Mouse (Mus musculus) hindbrain, embryonic 16.5 days (tissue): ENCODE measurements around the gene Atp6v0b. TPM values are rescaled to one million over a fixed set of nuclear protein-coding genes. Genes with fewer than 3 reads are reported as not detected.
A peak's percentile ranks its signal among the peaks of the same experiment; 100 is the strongest.

Experiments
- ATAC-seq: fragments of 200-750 bp; cut with Nextera tagmentation; 2 replicates; pipeline ENCODE4 v1.8.0; 2017; ENCODE audit warnings: moderate TSS enrichment, moderate library complexity
- H3K27ac ChIP-seq: fragments of 300-500 bp; sonication (generic); 2 replicates; pipeline ENCODE4 v1.5.1; 2014; ENCODE audit warnings: low read depth, mild to moderate bottlenecking, control low read depth, low read length, moderate library complexity
- H3K27me3 ChIP-seq: fragments of 300-500 bp; sonication (generic); replicated peaks from 2 replicates; pipeline ENCODE4 v1.6.1; 2014; ENCODE audit warnings: low read length; ENCODE audit not compliant: control insufficient read depth, insufficient read depth
- H3K36me3 ChIP-seq: fragments of 300-500 bp; sonication (generic); 2 replicates; pipeline ENCODE4 v1.6.1; 2014; ENCODE audit warnings: mild to moderate bottlenecking, low read length, moderate library complexity, mixed read lengths; ENCODE audit not compliant: control insufficient read depth, insufficient read depth
- H3K4me1 ChIP-seq: fragments of 300-500 bp; sonication (generic); 2 replicates; pipeline ENCODE4 v1.6.1; 2014; ENCODE audit warnings: low read depth, low read length; ENCODE audit not compliant: control insufficient read depth, insufficient read depth
- H3K4me2 ChIP-seq: fragments of 300-500 bp; sonication (generic); 2 replicates; pipeline ENCODE4 v1.6.1; 2014; ENCODE audit warnings: mild to moderate bottlenecking, low read length, control low read depth, moderate library complexity
- H3K4me3 ChIP-seq: fragments of 300-500 bp; sonication (generic); 2 replicates; pipeline ENCODE4 v1.5.1; 2014; ENCODE audit warnings: mild to moderate bottlenecking, low read length, control low read depth, moderate library complexity
- H3K9ac ChIP-seq: fragments of 300-500 bp; sonication (generic); 2 replicates; pipeline ENCODE4 v1.6.1; 2014; ENCODE audit warnings: low read depth, mild to moderate bottlenecking, control low read depth, low read length, moderate library complexity
- H3K9me3 ChIP-seq: fragments of 300-500 bp; sonication (generic); 2 replicates; pipeline ENCODE4 v1.6.1; 2014; ENCODE audit warnings: mild to moderate bottlenecking, low read length, moderate library complexity; ENCODE audit not compliant: control insufficient read depth
- WGBS: fragments of 180-500 bp; shearing (Covaris S2); extraction: QIAGEN DNeasy Blood & Tissue Kit; methylation state at CpG from one replicate; pipeline ENCODE4 v1.1.7; 2014; 5-methylcytosine and 5-hydroxymethylcytosine counted together
- polyA plus RNA-seq: library from polyadenylated mRNA; unstranded; fragments of >200 nt; fragmentation: Nextera tagmentation; extraction: Ambion mirVana; gene quantifications from 2 replicates; pipeline ENCODE4 v1.2.1, GENCODE M21; 2015

The Atp6v0b gene
- polyA plus RNA-seq, 1 experiment from 2014 or later = 701 TPM

GRCm38 (mm10) chr4:117896031-117896430, 8.9 kb upstream of the Atp6v0b start:
- no peak overlapping the region for H3K4me3 ChIP-seq
- H3K36me3 ChIP-seq = peaks cover 31% of the 10 kb centered on the region
- H3K4me1 ChIP-seq = peaks cover 7% of the 10 kb centered on the region
- 94% methylated on average over 6 of the region's 6 CpGs for WGBS
- no peak overlapping the region for H3K27ac ChIP-seq
- H3K27me3 ChIP-seq = no peaks in the 10 kb centered on the region
- no peak overlapping the region for H3K4me2 ChIP-seq
- no peak for ATAC-seq
- no peaks in the 10 kb centered on the region for H3K9me3 ChIP-seq
- no peak overlapping the region for H3K9ac ChIP-seq

- Histone ChIP-seq H3K27ac (no peak overlapping the region), H3K4me3 (no peak overlapping the region), H3K27me3 (no peaks in the 10 kb centered on the region), H3K4me2 (no peak overlapping the region), H3K4me1 (peaks cover 11% of the 10 kb centered on the region), H3K9ac (no peak overlapping the region), H3K36me3 (peaks cover 25% of the 10 kb centered on the region), H3K9me3 (no peaks in the 10 kb centered on the region)
- no peak for ATAC-seq
- WGBS = 83% methylated on average over 7 of the region's 7 CpGs
Measured at GRCm38 (mm10) chr4:117895339-117895738, 8.2 kb upstream of the Atp6v0b start.

- 90% methylated on average over 8 of the region's 8 CpGs for WGBS
- Histone ChIP-seq H3K27me3 (no peaks in the 10 kb centered on the region), H3K9me3 (no peaks in the 10 kb centered on the region), H3K4me1 (peaks cover 11% of the 10 kb centered on the region), H3K27ac (no peak overlapping the region), H3K4me3 (no peak overlapping the region), H3K9ac (no peak overlapping the region), H3K4me2 (no peak overlapping the region), H3K36me3 (peaks cover 20% of the 10 kb centered on the region)
- no peak for ATAC-seq
Measured at GRCm38 (mm10) chr4:117894601-117895000, 7.5 kb upstream of the Atp6v0b start.

- no peak overlapping the region for H3K9ac ChIP-seq
- no peaks in the 10 kb centered on the region for H3K27me3 ChIP-seq
- H3K4me2 ChIP-seq = no peak overlapping the region
- no peak overlapping the region for H3K4me3 ChIP-seq
- 25% methylated on average over 9 of the region's 9 CpGs for WGBS
- no peak for ATAC-seq
- peaks cover 11% of the 10 kb centered on the region for H3K4me1 ChIP-seq
- no peaks in the 10 kb centered on the region for H3K9me3 ChIP-seq
- peaks cover 19% of the 10 kb centered on the region for H3K36me3 ChIP-seq
- no peak overlapping the region for H3K27ac ChIP-seq
Measured at GRCm38 (mm10) chr4:117893376-117893775, 6.2 kb upstream of the Atp6v0b start.

GRCm38 (mm10) chr4:117891738-117892161, 4.6 kb upstream of the Atp6v0b start, which contains the start of gene Dph2:
TSS of gene Dph2 (minus strand) at chr4:117892032.
- H3K27me3 ChIP-seq = no peaks in the 10 kb centered on the region
- H3K9me3 ChIP-seq = no peaks in the 10 kb centered on the region
- H3K4me3 ChIP-seq = peak within 1 kb of the TSS; percentile 76
- WGBS = 2% methylated on average over 21 of the region's 21 CpGs
- H3K4me2 ChIP-seq = peak within 1 kb of the TSS; percentile 90
- ATAC-seq = peak; percentile 86
- H3K9ac ChIP-seq = peak within 1 kb of the TSS; percentile 64
- H3K4me1 ChIP-seq = peaks cover 15% of the 10 kb centered on the region
- H3K27ac ChIP-seq = no peak within 1 kb of the TSS
- peaks cover 11% of the 10 kb centered on the region for H3K36me3 ChIP-seq

GRCm38 (mm10) chr4:117890750-117891149, 3.6 kb upstream of the Atp6v0b start:
- Histone ChIP-seq H3K27ac (no peak overlapping the region), H3K9ac (no peak overlapping the region), H3K36me3 (peaks cover 11% of the 10 kb centered on the region), H3K4me1 (peaks cover 23% of the 10 kb centered on the region), H3K9me3 (no peaks in the 10 kb centered on the region), H3K27me3 (no peaks in the 10 kb centered on the region), H3K4me3 (peak overlapping the region; percentile 76), H3K4me2 (peak overlapping the region; percentile 90)
- ATAC-seq = no peak
- WGBS = 72% methylated on average over 8 of the region's 8 CpGs

GRCm38 (mm10) chr4:117890031-117890430, 2.9 kb upstream of the Atp6v0b start:
- Histone ChIP-seq H3K27ac (no peak overlapping the region), H3K36me3 (peaks cover 5% of the 10 kb centered on the region), H3K9me3 (no peaks in the 10 kb centered on the region), H3K27me3 (no peaks in the 10 kb centered on the region), H3K4me2 (no peak overlapping the region), H3K4me1 (peaks cover 24% of the 10 kb centered on the region), H3K9ac (no peak overlapping the region), H3K4me3 (no peak overlapping the region)
- WGBS = 91% methylated on average over 14 of the region's 14 CpGs
- ATAC-seq = no peak

GRCm38 (mm10) chr4:117889471-117889870, 2.3 kb upstream of the Atp6v0b start:
- H3K4me2 ChIP-seq = no peak overlapping the region
- ATAC-seq = no peak
- 92% methylated on average over 15 of the region's 15 CpGs for WGBS

GRCm38 (mm10) chr4:117887920-117888319, 787 bp upstream of the Atp6v0b start:
- no peak overlapping the region; the same call in 1 of the 2 replicates for H3K4me3 ChIP-seq

More at GRCm38 (mm10) chr4:117889471-117889870, 2.3 kb upstream of the Atp6v0b start:
- Histone ChIP-seq H3K9ac (no peak overlapping the region), H3K36me3 (peaks cover 5% of the 10 kb centered on the region; the same call in 1 of the 2 replicates), H3K4me3 (no peak overlapping the region), H3K27ac (no peak overlapping the region), H3K9me3 (no peaks in the 10 kb centered on the region), H3K4me1 (peaks cover 28% of the 10 kb centered on the region), H3K27me3 (no peaks in the 10 kb centered on the region)

More at GRCm38 (mm10) chr4:117887920-117888319, 787 bp upstream of the Atp6v0b start:
- H3K27me3 ChIP-seq = no peaks in the 10 kb centered on the region
- H3K27ac ChIP-seq = no peak overlapping the region
- no peaks in the 10 kb centered on the region for H3K9me3 ChIP-seq
- peak overlapping the region; percentile 59 for H3K9ac ChIP-seq
- 75% methylated on average over 2 of the region's 2 CpGs for WGBS
- no peak for ATAC-seq
- peaks cover 38% of the 10 kb centered on the region for H3K4me1 ChIP-seq
- H3K4me2 ChIP-seq = peak overlapping the region; percentile 86
- H3K36me3 ChIP-seq = peaks cover 9% of the 10 kb centered on the region; the same call in 1 of the 2 replicates
